Mouse (Mus musculus) adrenal gland, adult 18-20 months (tissue): ENCODE data around the gene A130010J15Rik. TPM values are rescaled to one million over a fixed set of nuclear protein-coding genes. Genes with fewer than 3 reads are reported as not detected.

Experiments used
- DNase-seq, 2 experiments: peaks; one replicate each; pipeline ENCODE4 v3.0.0; 2021 to 2022; ENCODE audit warnings: low spot score in 2 of 2
- long read RNA-seq, 2 experiments: library from polyadenylated mRNA; stranded (forward); transcript quantifications; one replicate each; pipeline ENCODE4 v2.0.0; 2021
- total RNA-seq, 2 experiments: library from RNA; stranded (reverse); gene quantifications; 1 replicate in 1 of 2; 2 replicates in 1 of 2; pipeline ENCODE4 v1.2.3; 2021

Gene A130010J15Rik
- 1 to 10 TPM; 1.2 to 3.2 TPM for total RNA-seq
- long read RNA-seq, experiment 1, transcript A130010J15Rik-201 (2 exons, 2,257 nt): major isoform, 5 of 6 reads
- long read RNA-seq, experiment 1, partial matches to known transcripts: 0 of 6 reads
- long read RNA-seq, experiment 1, other reads (novel, unspliced or antisense): 1 of 6 reads
- long read RNA-seq, experiment 2, transcript A130010J15Rik-201 (2 exons, 2,257 nt): major isoform, 8 of 9 reads
- long read RNA-seq, experiment 2, partial matches to known transcripts: 0 of 9 reads
- long read RNA-seq, experiment 2, other reads (novel, unspliced or antisense): 1 of 9 reads

GRCm38 (mm10) chr1:193167746-193168145 is at the start of gene A130010J15Rik:
Gene A130010J15Rik (plus strand): TSS chr1:193168046.
- DNase-seq: no peak

DNA sequence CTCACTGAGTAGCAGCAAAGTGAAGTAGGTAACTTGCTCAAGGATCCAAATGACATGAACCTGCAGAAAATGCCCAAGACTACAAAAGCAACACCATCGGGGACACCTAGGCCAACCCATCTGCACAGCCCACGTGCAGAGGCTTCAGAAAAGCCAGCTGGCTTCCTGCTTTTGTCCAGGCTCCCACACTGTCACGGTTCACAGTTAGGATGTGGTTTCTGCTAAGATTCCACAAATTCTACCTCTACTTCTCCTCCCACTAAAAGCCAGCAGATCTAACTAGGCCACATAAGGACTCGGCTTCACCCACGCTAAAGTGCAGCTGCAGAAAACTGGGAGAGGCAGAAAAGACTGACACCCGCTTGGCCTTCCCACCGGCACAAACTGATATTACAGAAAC is 45.1 kb upstream of the A130010J15Rik start:
- DNase-seq: no peak

GRCm38 (mm10) chr1:193123290-193123689 is 44.6 kb upstream of the A130010J15Rik start:
- no peak for DNase-seq

DNA sequence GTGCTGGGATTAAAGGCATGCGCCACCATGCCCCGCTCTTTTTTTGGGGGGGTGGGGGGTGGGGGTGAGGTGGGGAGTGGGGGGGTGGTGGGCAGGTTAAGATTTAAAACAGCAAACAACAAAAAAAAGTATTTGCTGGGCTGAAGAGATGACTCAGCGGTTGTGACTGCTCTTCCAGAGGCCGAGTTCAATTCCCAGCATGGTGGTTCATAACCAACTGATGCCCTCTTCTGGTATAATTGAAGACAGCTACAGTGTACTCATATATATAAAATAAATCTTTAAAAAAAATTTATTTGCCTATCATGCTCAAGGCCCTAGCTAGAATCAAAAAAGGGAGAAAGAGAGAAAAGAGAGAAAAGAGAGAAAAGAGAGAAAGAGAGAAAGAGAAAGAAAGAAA is 42.0 kb upstream of the A130010J15Rik start:
- DNase-seq: no peak

GRCm38 (mm10) chr1:193128055-193128454 is 39.8 kb upstream of the A130010J15Rik start:
- DNase-seq: no peak

DNA sequence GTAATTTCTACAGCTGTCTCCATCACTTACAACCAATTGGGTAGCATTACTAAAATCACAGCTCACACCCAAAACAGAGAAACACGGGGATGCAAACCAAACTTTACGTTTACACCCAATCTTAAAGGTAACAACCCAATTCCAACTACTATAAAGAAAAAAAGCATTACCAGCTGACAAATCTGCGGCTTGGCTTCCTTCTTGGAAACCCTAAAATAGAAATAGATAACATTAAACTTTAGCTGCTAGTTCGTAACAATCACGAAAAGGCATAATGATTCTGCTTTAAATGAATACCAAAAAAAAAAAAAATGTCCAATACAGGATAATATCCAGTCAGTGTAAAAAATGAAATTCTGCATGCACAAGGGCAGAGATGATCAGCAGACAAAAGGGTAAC is 38.5 kb upstream of the A130010J15Rik start:
- DNase-seq: no peak

DNA sequence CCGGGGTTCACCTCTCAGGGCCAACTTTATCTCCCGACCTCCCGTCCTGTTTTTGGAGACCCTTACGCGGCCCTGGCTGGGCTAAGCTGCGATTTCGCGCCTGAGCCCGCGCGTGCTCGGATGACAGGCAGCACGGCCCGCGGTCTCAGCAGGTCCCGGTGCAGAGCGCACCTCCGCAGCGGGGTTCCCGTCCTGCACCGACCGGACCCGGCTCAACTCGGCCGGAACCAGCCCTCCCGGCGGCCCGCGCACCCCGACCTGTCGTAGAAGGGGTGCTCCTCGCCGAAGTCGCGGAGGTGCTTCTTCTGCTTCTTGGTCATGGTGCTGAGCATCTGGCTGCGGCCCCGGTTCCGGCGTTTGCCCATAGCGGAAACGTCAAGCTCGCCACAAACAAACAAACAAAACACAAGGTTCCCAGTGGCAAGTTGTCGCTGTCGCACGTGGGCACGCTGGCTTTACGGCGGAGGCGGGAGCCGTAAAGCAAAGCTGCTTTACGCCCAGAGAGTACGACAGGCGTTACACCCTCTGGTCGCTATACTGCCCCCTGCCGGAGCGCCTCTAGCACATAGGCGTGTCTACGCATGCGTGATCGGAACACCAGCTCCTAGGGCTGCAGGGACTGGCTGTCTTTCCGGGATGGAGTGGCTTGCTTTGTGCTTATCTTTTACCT is 37.9 kb upstream of the A130010J15Rik start, which contains the start of gene Diexf:
Gene Diexf, minus strand, starts transcription at position 487 of the 670 bp plus-strand sequence.
- DNase-seq: peak; percentile 97 to 98

DNA sequence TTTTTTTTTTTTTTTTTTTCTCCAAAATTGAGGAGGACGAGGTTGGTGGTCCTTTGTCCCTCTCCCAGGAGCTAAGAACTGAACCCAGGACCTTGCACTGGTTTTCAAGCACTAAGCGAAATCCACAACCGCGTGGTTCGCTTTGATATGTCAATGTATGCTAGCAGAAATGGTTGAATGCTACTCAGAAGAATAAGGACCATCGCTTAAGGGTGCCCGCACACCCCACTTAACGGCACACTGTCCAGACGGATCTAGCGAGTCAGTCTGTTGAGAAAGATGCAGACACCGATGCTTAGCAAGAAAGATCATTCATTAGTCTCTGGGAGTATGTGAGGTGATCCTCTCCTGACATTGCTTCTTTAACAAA is 37.4 kb upstream of the A130010J15Rik start:
- DNase-seq: peak in 1 of 2 experiments; percentile 21

GRCm38 (mm10) chr1:193130839-193131238 is 37.0 kb upstream of the A130010J15Rik start:
- DNase-seq: no peak

GRCm38 (mm10) chr1:193131311-193131948 is 36.4 kb upstream of the A130010J15Rik start:
- DNase-seq: no peak

- DNase-seq: no peak
These were observed 35.5 kb upstream of the A130010J15Rik start for GRCm38 (mm10) chr1:193132385-193132784.

GRCm38 (mm10) chr1:193133726-193134125 is 34.1 kb upstream of the A130010J15Rik start:
- DNase-seq: no peak

- DNase-seq: no peak
These were observed 29.8 kb upstream of the A130010J15Rik start for GRCm38 (mm10) chr1:193138087-193138486.

DNA sequence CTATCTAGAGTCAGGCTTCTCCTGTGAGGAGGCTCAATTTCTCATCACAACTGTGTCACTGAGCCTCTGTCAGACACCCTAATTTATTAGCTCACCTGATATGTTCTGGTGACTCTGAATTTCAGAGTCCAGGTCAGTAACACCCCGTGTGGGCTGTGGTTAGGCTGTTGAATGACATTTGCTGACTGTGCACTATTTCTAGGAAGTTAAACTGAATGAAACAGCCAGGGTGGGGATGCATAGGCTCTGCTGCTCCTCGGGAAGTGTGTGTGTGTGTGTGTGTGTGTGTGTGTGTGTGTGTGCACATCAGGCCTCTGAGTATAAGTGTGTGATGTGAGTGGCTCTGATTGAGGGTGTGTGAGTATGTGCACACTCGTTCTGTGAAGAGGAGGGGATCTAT is 29.2 kb upstream of the A130010J15Rik start:
- no peak for DNase-seq

DNA sequence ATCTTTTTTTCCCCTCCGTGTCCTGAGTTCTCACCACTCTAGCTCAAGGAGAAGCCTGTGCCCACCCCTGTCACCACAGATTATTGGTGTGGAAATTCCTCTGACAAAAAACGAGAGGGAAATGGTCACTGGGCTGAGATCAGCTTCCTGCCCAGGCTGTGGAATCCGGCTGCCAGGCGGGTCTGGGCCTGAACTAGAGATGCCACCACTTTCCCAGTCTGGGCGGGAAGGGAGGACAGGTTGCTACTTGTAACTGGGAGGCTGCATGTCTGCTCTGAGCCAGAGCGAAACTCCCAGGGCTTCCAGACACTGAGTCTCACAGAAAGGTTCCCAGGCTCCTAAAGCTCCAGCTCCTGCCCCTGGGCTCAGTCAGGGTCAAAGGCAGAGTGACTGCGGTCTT is 26.7 kb upstream of the A130010J15Rik start:
- DNase-seq: no peak

- DNase-seq: no peak
These were observed 25.3 kb upstream of the A130010J15Rik start for GRCm38 (mm10) chr1:193142517-193143062.

GRCm38 (mm10) chr1:193144516-193144915 is 23.3 kb upstream of the A130010J15Rik start:
- no peak for DNase-seq

GRCm38 (mm10) chr1:193145101-193145500 is 22.7 kb upstream of the A130010J15Rik start:
- no peak for DNase-seq

- no peak for DNase-seq
These were observed 21.4 kb upstream of the A130010J15Rik start for GRCm38 (mm10) chr1:193146416-193146815.

DNA sequence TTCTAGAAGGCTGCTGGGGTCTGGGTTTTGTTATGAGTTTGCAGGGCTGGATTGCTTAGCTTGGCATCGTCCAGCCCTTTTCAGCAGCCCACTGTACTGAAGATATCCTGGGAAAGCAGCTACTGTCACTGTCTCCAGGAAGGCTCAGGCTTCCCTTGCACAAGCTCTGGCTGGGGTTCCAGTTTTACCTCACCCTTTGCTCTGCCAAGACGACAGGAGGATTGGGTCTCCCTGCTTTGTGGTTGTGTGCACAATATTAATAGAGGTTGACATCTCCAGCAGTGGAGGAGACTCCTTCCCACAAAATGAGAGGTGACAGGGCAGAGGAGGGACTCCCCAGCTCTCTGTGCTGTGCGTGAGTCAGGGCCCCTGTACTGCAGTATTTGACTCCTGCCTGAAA is 18.6 kb upstream of the A130010J15Rik start:
- no peak for DNase-seq

GRCm38 (mm10) chr1:193151134-193151533 is 16.7 kb upstream of the A130010J15Rik start:
- no peak for DNase-seq

- DNase-seq: peak; percentile 37 to 38
These were observed 15.0 kb upstream of the A130010J15Rik start, which contains the start of gene Irf6 for GRCm38 (mm10) chr1:193152872-193153271. Gene Irf6 (plus strand): TSS chr1:193153111.
